Mouse (Mus musculus): ENCODE measurements around the gene Kifc3.

DNA sequence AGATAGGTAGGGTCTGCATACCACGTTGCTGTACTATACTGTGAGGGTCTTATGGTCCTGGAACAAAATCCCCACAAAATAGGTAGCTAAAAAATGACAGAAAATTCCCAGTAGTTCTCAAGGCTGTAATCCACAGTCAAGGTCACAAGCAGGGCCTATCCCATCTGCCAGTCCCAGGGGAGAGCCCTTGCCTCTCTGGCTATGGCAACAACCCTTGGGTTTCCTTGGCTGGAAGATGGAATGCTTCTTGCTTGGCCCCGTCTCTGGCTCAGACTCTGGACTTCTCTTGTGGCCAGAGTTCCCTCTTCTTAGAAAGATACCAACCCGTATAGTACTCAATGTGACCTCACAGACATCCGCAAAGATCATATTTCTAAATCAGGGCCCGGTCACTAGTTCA lies 47.3 kb downstream of the Kifc3 start:
- TF ChIP-seq POLR2A (IDR thresholded peaks at IDR 0.05; ENCODE audit: low read depth, low read length) (no peak), CTCF (IDR thresholded peaks at IDR 0.05; ENCODE audit: borderline replicate concordance, insufficient read depth, low read length) (no peak)
